Mouse (Mus musculus) B cell, adult 2 months (primary cell): Measurements from ENCODE around the gene Nectin4.
"Not testable (repeated sequence)": the region's sequence is repeated elsewhere in the genome, so short reads cannot be mapped to it uniquely, and the experiment has no call there.

Experiments used
- DNase-seq, 2 experiments: peaks; one replicate each; pipeline ENCODE4 v3.0.0; 2022

Gene Nectin4

DNA sequence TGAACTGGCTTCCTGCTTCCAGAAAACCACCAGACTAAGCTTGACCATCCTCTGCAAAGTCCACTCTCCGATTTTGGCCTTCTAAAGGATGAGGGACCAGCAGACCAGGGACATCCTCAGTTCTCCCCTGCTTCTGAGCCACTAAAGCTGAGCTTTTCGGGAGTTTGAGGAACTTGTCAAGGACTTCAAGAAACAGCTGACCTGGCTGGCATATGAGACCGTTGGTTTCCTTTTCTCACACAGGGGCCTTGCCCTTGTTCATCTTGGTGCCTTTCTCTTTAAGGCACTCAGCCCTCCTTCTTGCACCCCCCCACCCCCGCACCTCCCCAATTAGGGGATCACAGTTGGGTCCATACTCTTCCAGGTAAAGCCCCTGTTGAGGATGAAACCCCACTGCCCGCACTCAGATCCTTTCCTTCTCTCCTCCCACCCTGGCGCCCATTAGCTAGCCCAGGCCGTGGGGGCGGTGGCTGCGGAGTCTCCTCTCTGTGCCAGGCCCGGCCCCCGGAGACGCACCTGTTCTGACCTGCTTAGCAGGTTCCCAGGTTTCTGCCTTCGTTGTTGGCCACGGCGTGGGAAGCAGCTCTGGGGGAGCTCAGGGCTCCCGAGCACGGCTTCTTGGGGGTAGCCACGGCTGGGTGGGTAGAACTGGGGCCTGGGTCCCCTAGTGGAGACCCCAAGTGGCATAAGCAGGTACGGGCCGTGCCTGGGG is at the start of gene Nectin4:
Nectin4 (plus strand) TSS at position 255 of the 712 bp plus-strand sequence.
- no peak for DNase-seq

GRCm38 (mm10) chr1:171320151-171320550 is 49.7 kb upstream of the Nectin4 start:
- no peak for DNase-seq

GRCm38 (mm10) chr1:171321415-171321814 is 48.5 kb upstream of the Nectin4 start:
- peak; percentile 57 to 62 for DNase-seq

- no peak for DNase-seq
Observed at GRCm38 (mm10) chr1:171322012-171322411, 47.9 kb upstream of the Nectin4 start.

- DNase-seq = no peak
Observed at GRCm38 (mm10) chr1:171325571-171325970, 44.3 kb upstream of the Nectin4 start.

GRCm38 (mm10) chr1:171326588-171326987 is 43.3 kb upstream of the Nectin4 start:
- not testable (repeated sequence) for DNase-seq

GRCm38 (mm10) chr1:171328244-171328643 is 41.7 kb upstream of the Nectin4 start:
- peak in 1 of 2 experiments; percentile 8 for DNase-seq

- DNase-seq = peak; percentile 89 to 91
Observed at GRCm38 (mm10) chr1:171328839-171329432, 41.0 kb upstream of the Nectin4 start, which contains the start of gene Dedd. Gene Dedd, plus strand, starts transcription at chr1:171329145.

DNA sequence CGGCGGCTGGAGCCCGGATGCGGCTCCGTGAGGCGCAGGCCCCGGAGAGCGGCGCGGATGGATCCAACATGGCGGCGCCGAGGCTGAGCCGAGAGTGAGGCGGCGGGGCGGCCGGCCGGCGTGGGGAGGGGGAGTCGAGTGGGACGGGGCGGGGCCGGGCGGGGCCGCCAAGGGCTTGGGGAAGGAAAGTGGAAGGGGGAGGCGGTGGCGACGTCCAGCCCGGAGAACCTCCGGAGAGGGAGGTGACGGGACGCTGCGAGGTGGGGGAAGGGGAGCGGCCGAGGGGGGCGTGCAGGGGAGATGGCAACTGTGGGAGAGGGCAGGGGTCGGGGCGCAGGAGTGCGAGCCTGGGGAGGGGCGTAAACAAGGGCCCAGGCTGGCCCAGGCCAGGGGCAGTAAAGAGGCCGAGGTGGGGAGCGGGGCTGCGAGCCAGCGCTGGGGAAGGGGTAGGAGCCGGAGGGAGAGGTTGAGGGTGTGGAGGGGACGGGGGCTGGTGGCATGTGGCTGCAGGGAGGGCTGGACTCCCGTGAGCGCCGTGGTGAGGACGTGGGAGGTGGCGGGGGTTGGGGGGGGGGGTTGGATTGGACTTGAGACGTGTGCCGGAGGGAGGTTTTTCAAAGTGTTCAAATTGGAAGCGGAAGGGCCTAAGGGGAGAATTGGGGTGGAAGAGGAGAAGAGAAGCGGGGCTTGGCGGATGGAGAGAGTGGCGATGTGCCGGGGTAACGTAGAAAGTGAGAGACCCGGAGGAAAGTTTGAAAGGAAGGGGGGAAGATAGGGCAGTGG is 40.3 kb upstream of the Nectin4 start:
- peak; percentile 38 to 44 for DNase-seq

- DNase-seq = no peak
Observed at GRCm38 (mm10) chr1:171330216-171330560, 39.7 kb upstream of the Nectin4 start.

GRCm38 (mm10) chr1:171342262-171343207 is 27.4 kb upstream of the Nectin4 start:
- no peak for DNase-seq

- DNase-seq = no peak
Observed at GRCm38 (mm10) chr1:171343922-171344677, 25.8 kb upstream of the Nectin4 start.

DNA sequence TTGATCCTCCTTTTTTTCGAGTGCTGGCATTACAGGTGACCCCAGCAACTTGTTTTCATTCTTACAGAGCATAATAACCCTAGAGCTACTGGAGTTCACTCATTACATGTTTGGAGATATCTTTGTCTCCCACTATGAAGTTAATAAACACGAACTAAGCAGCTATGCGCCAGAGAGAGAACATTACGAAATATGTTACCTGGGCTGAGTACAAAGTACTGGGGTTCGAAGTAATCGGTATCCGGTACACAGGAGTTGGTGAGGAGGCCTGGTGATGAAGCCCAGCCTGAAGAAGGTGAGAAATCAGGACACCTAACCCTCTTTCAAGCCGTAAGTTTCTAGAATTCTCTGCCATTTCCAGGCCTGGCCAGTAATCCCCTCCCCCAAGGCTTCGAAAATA is 25.2 kb upstream of the Nectin4 start:
- no peak for DNase-seq

DNA sequence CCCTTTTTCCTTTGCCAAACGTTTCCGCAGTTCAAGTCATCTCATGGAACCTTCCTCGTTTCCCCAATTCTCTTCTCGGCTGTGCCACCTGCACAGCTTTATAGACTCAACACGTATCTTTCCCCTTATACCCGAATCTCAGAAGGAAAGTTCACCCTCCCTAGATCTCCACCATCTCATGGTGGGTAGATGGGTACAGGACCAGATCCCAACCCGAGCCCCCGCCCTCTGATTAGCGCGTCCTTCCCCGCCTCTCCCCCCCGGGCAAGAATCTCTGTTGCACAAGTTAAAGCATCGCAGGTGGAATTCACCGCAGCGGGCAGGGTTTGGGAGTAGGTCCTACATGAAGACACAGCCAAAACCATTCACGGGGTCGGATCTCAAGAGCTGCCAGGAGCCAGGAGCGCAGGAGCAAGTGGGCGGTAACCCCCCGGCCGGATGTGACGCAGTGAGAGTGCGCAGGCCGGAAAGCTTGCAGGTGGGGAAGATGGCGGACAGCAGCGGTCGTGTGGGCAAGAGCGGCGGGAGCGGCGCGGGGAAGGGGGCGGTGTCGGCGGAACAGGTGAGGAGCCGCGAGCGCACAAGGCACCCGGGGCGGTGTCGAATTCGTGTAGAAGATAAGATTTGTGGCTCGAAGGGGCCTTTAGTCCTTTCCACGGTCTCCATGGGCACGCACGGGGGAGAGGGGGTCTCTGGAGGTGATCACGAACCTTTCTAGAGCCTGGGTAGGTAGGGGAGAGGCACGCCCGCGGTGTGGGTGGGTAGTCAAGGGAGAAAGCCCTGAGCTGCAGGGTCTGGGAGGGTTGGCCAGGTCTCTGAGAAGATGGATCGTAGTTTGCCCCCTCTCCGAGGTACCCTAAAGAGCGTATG is 24.4 kb upstream of the Nectin4 start, which contains the start of the genes Nit1 and Pfdn2:
Nit1 (minus strand) TSS at position 422 of the 870 bp plus-strand sequence.
Pfdn2 (plus strand) TSS at position 446 of the 870 bp plus-strand sequence.
- DNase-seq = peak; percentile 94

DNA sequence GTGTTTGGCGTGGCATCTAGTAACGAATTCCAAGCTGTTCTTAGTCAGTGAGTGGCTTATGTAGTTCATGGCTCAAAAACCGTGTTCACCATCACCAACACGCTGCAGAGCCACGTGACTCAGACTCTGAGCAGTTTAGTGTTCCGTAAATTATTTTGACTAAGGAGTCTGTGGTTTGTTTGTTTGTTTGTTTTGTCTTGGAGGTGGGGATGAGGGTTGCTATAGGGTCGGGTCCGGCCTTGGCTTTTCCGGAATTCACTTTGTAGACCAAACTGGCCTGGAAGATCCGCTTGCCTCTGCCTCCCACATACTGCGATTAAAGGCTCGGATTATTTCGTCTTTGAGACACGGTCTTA is 23.8 kb upstream of the Nectin4 start:
- no peak for DNase-seq

- DNase-seq = no peak
Observed at GRCm38 (mm10) chr1:171348665-171349064, 21.2 kb upstream of the Nectin4 start.

- no peak for DNase-seq
Observed at GRCm38 (mm10) chr1:171349210-171349609, 20.7 kb upstream of the Nectin4 start.

DNA sequence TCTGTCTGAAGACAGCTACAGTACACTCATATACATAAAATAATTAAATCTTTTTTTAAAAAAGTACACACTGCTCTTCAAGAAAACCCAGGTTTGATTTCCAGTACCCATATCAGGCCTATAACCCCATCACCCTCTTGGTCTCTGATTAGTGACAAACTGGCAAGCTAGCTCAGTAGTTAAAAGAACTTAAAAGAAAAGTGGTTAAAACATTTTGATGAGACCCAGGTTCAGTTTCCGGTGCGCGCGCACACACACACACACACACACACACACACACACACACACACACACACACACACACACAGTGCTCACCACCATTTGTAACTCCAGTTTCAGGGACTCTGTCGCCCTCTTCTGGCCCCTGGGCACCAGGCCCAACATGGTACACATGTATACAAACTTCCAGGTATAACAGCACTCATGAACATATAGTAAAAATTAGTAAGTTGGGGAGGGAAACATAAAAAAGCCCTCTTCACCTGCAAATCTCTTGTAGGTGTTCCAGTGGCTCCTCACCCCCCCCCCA is 14.0 kb upstream of the Nectin4 start:
- peak; percentile 58 to 62 for DNase-seq

DNA sequence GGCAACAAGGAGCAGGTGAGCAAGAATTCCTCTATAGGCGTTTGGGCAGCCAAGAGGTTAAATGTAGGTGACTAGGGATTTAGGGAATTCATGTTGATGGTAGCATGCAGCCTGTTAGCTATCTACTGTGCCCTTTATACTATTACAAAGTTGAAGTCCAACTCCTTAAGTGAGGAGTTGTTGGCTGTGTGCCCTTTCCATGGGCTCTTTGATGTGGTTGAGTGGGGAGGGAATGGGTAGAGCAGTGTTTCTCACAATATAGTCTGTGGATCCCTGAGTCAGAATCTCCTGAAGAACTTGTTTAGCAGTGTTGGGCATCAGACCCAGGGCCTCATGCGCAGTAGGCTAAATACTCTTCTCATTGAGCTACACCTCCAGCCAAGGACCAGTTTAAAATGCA is 13.1 kb upstream of the Nectin4 start:
- DNase-seq = no peak

- DNase-seq = peak; percentile 63 to 71
Observed at GRCm38 (mm10) chr1:171358421-171358820, 11.5 kb upstream of the Nectin4 start.
